7 mouse cellular contexts compared by ENCODE assay signal in genomic region chr16:45757421-45758078, GRCm38 (mm10). TPM values are rescaled to one million over a fixed set of nuclear protein-coding genes. Genes with fewer than 3 reads are reported as not detected.
DNase-seq lines count a peak whose midpoint lies in the region; ATAC-seq lines count a peak whose summit lies in the region.

No protein-coding gene starts in this region.

- peak; percentile 13 for ATAC-seq in activated CD4-positive, CD25-positive, alpha-beta regulatory T cell, adult 4 months
- peak; percentile 55 for ATAC-seq in common myeloid progenitor, adult 5-6 weeks (replicated peaks; ENCODE audit: low read depth, poor library complexity, severe bottlenecking)

- peak; percentile 65 for DNase-seq in heart, postnatal 4 days
- peak; percentile 16 for DNase-seq in liver
- no peak for DNase-seq in urinary bladder, adult 18-20 months (ENCODE audit: low spot score in 2 of 2)
- no peak for DNase-seq in thymus, postnatal 36 days
- DNase-seq in cerebellum, adult 18-20 months: no peak

RNA-seq across cellular contexts. Expression of gene Abhd10, which starts 14.8 kb away (rescaled TPM):
- polyA plus RNA-seq in activated CD4-positive, CD25-positive, alpha-beta regulatory T cell, adult 4 months (2017; shearing (Covaris generic)): 10 to 100 TPM in 1 of 2 experiments, 1 to 10 TPM in 1; 9.7 to 24.1 TPM
- 20.0 and 26.3 TPM in 2 replicates for total RNA-seq in common myeloid progenitor, adult 5-6 weeks (2017)
- total RNA-seq in heart, postnatal 4 days (2021): 10 to 100 TPM; 23.1 to 26.9 TPM

RNA-seq across cellular contexts. Expression of gene Tagln3, which starts 33.1 kb away (rescaled TPM):
- not detected for polyA plus RNA-seq in activated CD4-positive, CD25-positive, alpha-beta regulatory T cell, adult 4 months (2017; shearing (Covaris generic))
- total RNA-seq in common myeloid progenitor, adult 5-6 weeks (2017): 1.4 TPM in 1 of 2 replicates, not detected in the other
- total RNA-seq in heart, postnatal 4 days (2021): under 1 TPM; 0.43 to 0.57 TPM

Comparison
In these comparisons a context has a peak if more than half of its experiments do, and no peak if none do; other contexts are left out.
1. DNase-seq: peak in heart, postnatal 4 days (single experiment) and liver (single experiment); none in urinary bladder, adult 18-20 months (0 of 2), thymus, postnatal 36 days (0 of 2) and cerebellum, adult 18-20 months (0 of 2).